Mouse (Mus musculus): ENCODE results near the gene Zranb3. TPM values are rescaled to one million over a fixed set of nuclear protein-coding genes. Genes with fewer than 3 reads are reported as not detected.
A peak's percentile ranks its signal among the peaks of the same experiment; 100 is the strongest.

Gene Zranb3
- polyA plus RNA-seq, 1 experiment from 2014 or later = 18.7 TPM

GRCm38 (mm10) chr1:127937277-127937676 is 165.6 kb downstream of the Zranb3 start:
- H3K27me3 ChIP-seq (ENCODE audit: control insufficient read depth, insufficient read depth, low read length) = no peaks in the 10 kb centered on the region
- 83% methylated on average over 8 of the region's 8 CpGs for WGBS
- no peak overlapping the region for H3K9ac ChIP-seq (ENCODE audit: low read length)
- no peak overlapping the region for H3K4me3 ChIP-seq (ENCODE audit: low read depth, low read length)
- H3K4me1 ChIP-seq (replicated peaks; ENCODE audit: control insufficient read depth, insufficient read depth, low read length) = no peaks in the 10 kb centered on the region
- no peak overlapping the region for H3K27ac ChIP-seq (ENCODE audit: low read depth, low read length)
- no peaks in the 10 kb centered on the region for H3K9me3 ChIP-seq (ENCODE audit: control insufficient read depth, low read length)
- H3K4me2 ChIP-seq (ENCODE audit: low read depth, low read length, severe bottlenecking) = no peak overlapping the region
- DNase-seq (ENCODE audit: low spot score) (no peak), ATAC-seq (replicated peaks; ENCODE audit: low FRiP score) (no peak)
- H3K36me3 ChIP-seq (ENCODE audit: control insufficient read depth, insufficient read depth, low read length) = peaks cover 13% of the 10 kb centered on the region

- no peaks in the 10 kb centered on the region for H3K9me3 ChIP-seq (ENCODE audit: control insufficient read depth, low read length)
- H3K27ac ChIP-seq (ENCODE audit: low read depth, low read length) = no peak overlapping the region
- ATAC-seq (replicated peaks; ENCODE audit: low FRiP score) (no peak), DNase-seq (ENCODE audit: low spot score) (no peak)
- no peaks in the 10 kb centered on the region for H3K4me1 ChIP-seq (replicated peaks; ENCODE audit: control insufficient read depth, insufficient read depth, low read length)
- H3K36me3 ChIP-seq (ENCODE audit: control insufficient read depth, insufficient read depth, low read length) = peaks cover 6% of the 10 kb centered on the region
- H3K4me3 ChIP-seq (ENCODE audit: low read depth, low read length) = no peak overlapping the region
- H3K4me2 ChIP-seq (ENCODE audit: low read depth, low read length, severe bottlenecking) = no peak overlapping the region
- no peak overlapping the region for H3K9ac ChIP-seq (ENCODE audit: low read length)
- no peaks in the 10 kb centered on the region for H3K27me3 ChIP-seq (ENCODE audit: control insufficient read depth, insufficient read depth, low read length)
- WGBS = 96% methylated on average over 5 of the region's 5 CpGs
Observed at GRCm38 (mm10) chr1:127934322-127934721, 168.5 kb downstream of the Zranb3 start.

- no peak overlapping the region for H3K27ac ChIP-seq (ENCODE audit: low read depth, low read length)
- H3K9me3 ChIP-seq (ENCODE audit: control insufficient read depth, low read length) = no peaks in the 10 kb centered on the region
- no peaks in the 10 kb centered on the region for H3K27me3 ChIP-seq (ENCODE audit: control insufficient read depth, insufficient read depth, low read length)
- H3K4me3 ChIP-seq (ENCODE audit: low read depth, low read length) = no peak overlapping the region
- no peak overlapping the region for H3K9ac ChIP-seq (ENCODE audit: low read length)
- ATAC-seq (replicated peaks; ENCODE audit: low FRiP score) (no peak), DNase-seq (ENCODE audit: low spot score) (no peak)
- WGBS = 97% methylated on average over 2 of the region's 2 CpGs
- H3K4me2 ChIP-seq (ENCODE audit: low read depth, low read length, severe bottlenecking) = no peak overlapping the region
- H3K4me1 ChIP-seq (replicated peaks; ENCODE audit: control insufficient read depth, insufficient read depth, low read length) = no peaks in the 10 kb centered on the region
- no peaks in the 10 kb centered on the region; the same call in 1 of the 2 replicates for H3K36me3 ChIP-seq (ENCODE audit: control insufficient read depth, insufficient read depth, low read length)
Observed at GRCm38 (mm10) chr1:127933405-127933804, 169.4 kb downstream of the Zranb3 start.

GRCm38 (mm10) chr1:127915802-127916201 is 187.0 kb downstream of the Zranb3 start:
- ATAC-seq (replicated peaks; ENCODE audit: low FRiP score) (no peak), DNase-seq (ENCODE audit: low spot score) (no peak)
- Histone ChIP-seq H3K36me3 (ENCODE audit: control insufficient read depth, insufficient read depth, low read length) (no peaks in the 10 kb centered on the region; the same call in 1 of the 2 replicates), H3K27ac (ENCODE audit: low read depth, low read length) (no peak overlapping the region), H3K27me3 (ENCODE audit: control insufficient read depth, insufficient read depth, low read length) (no peaks in the 10 kb centered on the region), H3K4me1 (replicated peaks; ENCODE audit: control insufficient read depth, insufficient read depth, low read length) (no peaks in the 10 kb centered on the region), H3K4me2 (ENCODE audit: low read depth, low read length, severe bottlenecking) (no peak overlapping the region), H3K4me3 (ENCODE audit: low read depth, low read length) (no peak overlapping the region), H3K9ac (ENCODE audit: low read length) (no peak overlapping the region), H3K9me3 (ENCODE audit: control insufficient read depth, low read length) (no peaks in the 10 kb centered on the region)
- 84% methylated on average over 1 of the region's 1 CpGs for WGBS

- Histone ChIP-seq H3K9me3 (ENCODE audit: control insufficient read depth, low read length) (no peaks in the 10 kb centered on the region), H3K4me3 (ENCODE audit: low read depth, low read length) (no peak overlapping the region), H3K4me2 (ENCODE audit: low read depth, low read length, severe bottlenecking) (no peak overlapping the region), H3K27ac (ENCODE audit: low read depth, low read length) (no peak overlapping the region), H3K27me3 (ENCODE audit: control insufficient read depth, insufficient read depth, low read length) (no peaks in the 10 kb centered on the region), H3K4me1 (replicated peaks; ENCODE audit: control insufficient read depth, insufficient read depth, low read length) (no peaks in the 10 kb centered on the region), H3K9ac (ENCODE audit: low read length) (no peak overlapping the region), H3K36me3 (ENCODE audit: control insufficient read depth, insufficient read depth, low read length) (no peaks in the 10 kb centered on the region; the same call in 1 of the 2 replicates)
- ATAC-seq (replicated peaks; ENCODE audit: low FRiP score) (no peak), DNase-seq (ENCODE audit: low spot score) (no peak)
- 89% methylated on average over 6 of the region's 6 CpGs for WGBS
Observed at GRCm38 (mm10) chr1:127915316-127915715, 187.5 kb downstream of the Zranb3 start.

GRCm38 (mm10) chr1:127913116-127913515 is 189.7 kb downstream of the Zranb3 start:
- Histone ChIP-seq H3K27ac (ENCODE audit: low read depth, low read length) (no peak overlapping the region), H3K4me1 (replicated peaks; ENCODE audit: control insufficient read depth, insufficient read depth, low read length) (no peaks in the 10 kb centered on the region), H3K4me2 (ENCODE audit: low read depth, low read length, severe bottlenecking) (no peak overlapping the region), H3K4me3 (ENCODE audit: low read depth, low read length) (no peak overlapping the region), H3K36me3 (ENCODE audit: control insufficient read depth, insufficient read depth, low read length) (no peaks in the 10 kb centered on the region), H3K9ac (ENCODE audit: low read length) (no peak overlapping the region), H3K9me3 (ENCODE audit: control insufficient read depth, low read length) (no peaks in the 10 kb centered on the region), H3K27me3 (ENCODE audit: control insufficient read depth, insufficient read depth, low read length) (no peaks in the 10 kb centered on the region)
- WGBS = 87% methylated on average over 4 of the region's 4 CpGs
- ATAC-seq (replicated peaks; ENCODE audit: low FRiP score) (no peak), DNase-seq (ENCODE audit: low spot score) (no peak)

- DNase-seq (ENCODE audit: low spot score) (peak; percentile 49), ATAC-seq (replicated peaks; ENCODE audit: low FRiP score) (peak; percentile 55; the same call in 1 of the 2 replicates)
- H3K4me3 ChIP-seq (ENCODE audit: low read depth, low read length) = no peak overlapping the region
- H3K36me3 ChIP-seq (ENCODE audit: control insufficient read depth, insufficient read depth, low read length) = no peaks in the 10 kb centered on the region; the same call in 1 of the 2 replicates
- no peak overlapping the region for H3K9ac ChIP-seq (ENCODE audit: low read length)
- no peaks in the 10 kb centered on the region for H3K27me3 ChIP-seq (ENCODE audit: control insufficient read depth, insufficient read depth, low read length)
- H3K9me3 ChIP-seq (ENCODE audit: control insufficient read depth, low read length) = no peaks in the 10 kb centered on the region
- no peak overlapping the region for H3K27ac ChIP-seq (ENCODE audit: low read depth, low read length)
- H3K4me2 ChIP-seq (ENCODE audit: low read depth, low read length, severe bottlenecking) = no peak overlapping the region
- 24% methylated on average over 2 of the region's 2 CpGs for WGBS
- H3K4me1 ChIP-seq (replicated peaks; ENCODE audit: control insufficient read depth, insufficient read depth, low read length) = no peaks in the 10 kb centered on the region
Observed at GRCm38 (mm10) chr1:127904774-127905385, 198.0 kb downstream of the Zranb3 start.

Other genes with a start within 250 kb of the Zranb3 start
- gene Map3k19, start 248.0 kb downstream of the Zranb3 start, polyA plus RNA-seq (2014; fragmentation: Nextera tagmentation; extraction: Ambion mirVana) = not detected in 2 replicates
- 15.4 and 17.7 TPM in 2 replicates for gene Rab3gap1, start 234.3 kb downstream of the Zranb3 start, polyA plus RNA-seq (2014; fragmentation: Nextera tagmentation; extraction: Ambion mirVana)
- 102 and 110 TPM in 2 replicates for gene R3hdm1, start 254 bp upstream of the Zranb3 start, polyA plus RNA-seq (2014; fragmentation: Nextera tagmentation; extraction: Ambion mirVana)
- 59.8 and 72.6 TPM in 2 replicates for gene Ubxn4, start 140.9 kb upstream of the Zranb3 start, polyA plus RNA-seq (2014; fragmentation: Nextera tagmentation; extraction: Ambion mirVana)
- 0.16 and 0.21 TPM in 2 replicates for gene Lct, start 225.3 kb upstream of the Zranb3 start, polyA plus RNA-seq (2014; fragmentation: Nextera tagmentation; extraction: Ambion mirVana)

All from forebrain, embryonic 11.5 days (tissue).